Mouse (Mus musculus): ENCODE measurements around the gene Pde9a.
"Not testable (repeated sequence)": the region's sequence is repeated elsewhere in the genome, so short reads cannot be mapped to it uniquely, and the experiment has no call there.

The Pde9a gene

GRCm38 (mm10) chr17:31385671-31386665, at the start of gene Pde9a:
Gene Pde9a (plus strand): TSS chr17:31386210.
- DNase-seq: peak; percentile 56 to 73

DNA sequence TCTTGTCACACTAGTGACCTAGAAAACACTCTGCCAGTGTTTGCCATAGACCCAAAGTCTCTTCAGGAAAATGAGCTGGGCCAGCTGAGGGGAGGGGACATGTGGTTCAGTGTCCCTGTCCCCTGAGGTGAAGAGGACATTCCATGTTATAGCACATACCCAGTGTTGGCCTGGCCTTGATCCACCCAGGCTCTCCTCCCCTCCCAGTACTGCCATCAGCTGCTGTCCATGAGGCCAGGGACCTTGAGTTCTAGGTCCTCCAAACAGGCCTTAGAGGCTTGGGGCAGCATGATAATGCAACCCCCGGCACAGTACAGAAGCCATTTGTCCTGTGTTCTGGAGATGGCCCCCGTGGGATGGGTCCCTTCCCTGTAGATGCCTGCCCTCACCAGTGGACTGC, 46.2 kb upstream of the Pde9a start:
- no peak for DNase-seq

DNA sequence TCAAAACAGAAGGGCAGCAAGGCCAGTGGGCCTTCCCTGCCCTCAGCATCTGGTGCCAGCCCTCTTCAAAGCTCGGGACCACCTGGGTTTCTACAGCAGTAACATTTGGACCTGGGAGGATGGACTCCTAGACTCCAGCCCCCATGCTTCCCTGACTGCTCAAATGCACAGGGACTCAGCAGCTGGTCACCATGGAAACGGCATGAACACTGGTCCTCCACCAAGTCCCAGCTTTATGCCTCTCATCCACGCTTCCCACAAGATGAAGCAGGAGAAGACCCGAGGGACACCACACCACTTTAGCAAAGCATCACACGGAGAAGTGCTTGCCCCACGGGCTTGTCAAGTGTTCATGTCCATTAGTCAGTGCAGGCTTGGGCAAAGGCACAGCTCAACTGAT, 43.8 kb upstream of the Pde9a start:
- DNase-seq: no peak

GRCm38 (mm10) chr17:31344172-31344801, 41.7 kb upstream of the Pde9a start:
- DNase-seq: peak; percentile 82 to 83

DNA sequence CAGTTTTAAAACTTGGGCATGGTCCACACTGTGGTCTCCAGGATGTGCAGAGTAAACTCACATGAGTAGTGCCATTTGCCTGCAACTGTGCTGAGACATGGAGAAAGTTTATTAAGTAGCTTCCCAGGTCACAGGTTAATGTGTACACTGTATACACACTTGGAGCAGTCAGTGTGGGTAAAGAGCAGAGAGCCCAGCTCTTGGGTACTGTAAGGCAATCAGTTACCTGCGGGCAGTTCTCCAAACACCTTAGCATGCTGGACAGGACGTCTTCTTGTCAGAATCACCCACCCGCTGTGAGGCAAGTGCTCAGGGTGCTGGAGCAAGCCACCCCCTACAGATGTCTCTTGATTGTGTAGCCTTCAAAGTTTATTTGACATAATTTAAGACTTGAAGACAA, 41.2 kb upstream of the Pde9a start:
- no peak for DNase-seq

DNA sequence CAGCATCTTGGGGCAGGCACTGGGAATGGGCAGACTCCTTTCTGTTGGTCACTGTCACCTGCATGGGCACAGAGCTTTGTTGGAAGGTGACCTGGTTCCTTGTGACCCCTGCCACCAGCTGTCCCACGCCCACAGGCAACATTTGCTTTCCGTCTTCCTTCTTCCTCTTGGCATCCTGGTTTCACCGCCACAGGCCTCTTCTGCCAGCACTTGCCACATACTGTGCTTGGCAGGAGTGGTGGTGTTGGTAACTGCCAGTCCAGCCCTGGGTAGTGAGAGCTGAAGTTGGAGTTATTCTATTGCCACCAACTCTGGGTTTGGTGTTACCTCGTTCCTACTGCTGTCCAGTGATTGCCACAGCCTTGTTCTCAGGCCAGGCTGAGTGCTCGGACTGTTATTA, 37.9 kb upstream of the Pde9a start:
- DNase-seq: peak; percentile 35 to 37

DNA sequence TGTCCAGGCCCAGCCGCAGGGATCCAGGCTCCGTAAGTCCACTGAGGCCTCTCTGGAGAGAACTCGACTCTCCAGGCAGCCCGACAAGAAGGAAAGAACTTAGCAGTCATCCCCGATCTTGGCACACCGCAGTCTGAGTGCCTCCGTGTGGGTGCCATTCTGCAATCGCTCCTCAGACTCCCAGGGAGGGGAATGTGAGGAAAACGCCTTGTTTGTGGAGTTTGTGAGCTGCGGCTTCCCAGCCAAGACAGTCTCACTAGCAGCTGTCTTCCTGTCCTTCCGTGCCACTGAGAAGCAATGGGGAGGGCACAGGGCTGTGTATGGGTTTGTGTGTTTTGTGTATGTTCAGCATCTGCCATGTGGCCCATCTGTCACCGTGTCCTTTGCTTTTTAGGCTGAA, 36.6 kb upstream of the Pde9a start:
- no peak for DNase-seq

- no peak for DNase-seq
These were observed 34.0 kb upstream of the Pde9a start for GRCm38 (mm10) chr17:31351984-31352383.

DNA sequence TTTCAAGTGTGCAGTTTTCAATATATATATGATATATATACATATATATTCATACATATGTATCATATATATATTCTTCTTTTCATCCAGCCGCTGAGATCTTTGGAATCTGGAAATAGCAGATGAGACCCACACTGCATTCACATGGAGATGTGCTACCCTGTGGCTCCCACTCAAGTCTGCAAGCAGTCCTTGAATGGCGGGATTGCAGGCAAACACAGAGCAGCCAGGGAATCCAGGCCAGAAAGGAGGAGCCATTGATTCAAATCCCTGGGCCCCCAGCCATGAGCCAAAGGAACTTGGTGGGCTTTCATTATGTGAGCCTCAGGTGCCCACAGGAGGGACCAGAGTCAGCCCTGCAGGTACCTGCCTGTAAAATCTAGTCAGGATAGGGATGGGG, 32.8 kb upstream of the Pde9a start:
- DNase-seq: no peak

DNA sequence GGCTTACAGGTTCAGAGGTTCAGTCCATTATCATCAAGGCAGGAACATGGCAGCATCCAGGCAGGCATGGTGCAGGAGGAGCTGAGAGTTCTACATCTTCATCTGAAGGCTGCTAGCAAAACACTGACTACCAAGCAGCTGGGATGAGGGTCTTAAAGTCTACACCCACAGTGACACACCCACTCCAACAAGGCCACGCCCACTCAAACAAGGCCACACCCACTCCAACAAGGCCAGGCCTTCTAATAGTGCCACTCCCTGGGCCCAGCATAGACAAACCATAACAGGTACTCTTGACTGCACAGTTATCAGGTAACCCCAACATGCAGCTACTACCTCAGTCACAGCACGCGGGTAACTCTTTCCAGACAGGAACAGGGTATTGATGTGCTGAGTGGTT, 31.3 kb upstream of the Pde9a start:
- not testable (repeated sequence) for DNase-seq

- no peak for DNase-seq
These were observed 30.1 kb upstream of the Pde9a start for GRCm38 (mm10) chr17:31355792-31356502.

GRCm38 (mm10) chr17:31360582-31360981, 25.4 kb upstream of the Pde9a start:
- no peak for DNase-seq

DNA sequence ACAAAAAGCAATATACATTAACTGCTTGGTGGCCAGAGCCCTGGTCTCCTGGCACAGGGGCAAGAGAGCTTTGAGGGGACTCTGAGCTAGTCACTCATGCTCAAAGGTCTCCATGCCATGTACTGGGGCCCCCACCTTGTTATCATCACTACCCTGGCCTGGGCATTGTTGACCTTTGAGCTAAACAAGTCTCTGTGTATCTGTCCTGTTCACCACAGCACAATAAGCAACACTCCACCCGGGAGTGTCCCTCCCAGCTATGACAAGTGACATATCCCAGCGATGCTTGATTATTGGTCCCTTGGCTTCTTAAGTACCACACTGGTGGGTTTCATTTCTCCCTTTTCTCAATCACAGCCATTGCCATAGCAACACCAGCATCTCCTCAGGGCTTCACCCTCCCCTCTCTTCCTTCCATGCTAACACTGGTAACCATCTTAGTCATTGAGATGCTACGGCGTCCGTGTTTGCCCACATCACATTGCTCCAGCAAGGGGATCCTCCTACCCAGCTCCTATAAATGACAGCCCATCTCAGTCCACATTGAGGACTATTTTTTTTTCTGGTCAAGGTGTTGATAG, 20.3 kb upstream of the Pde9a start:
- DNase-seq: no peak

GRCm38 (mm10) chr17:31370221-31370620, 15.8 kb upstream of the Pde9a start:
- DNase-seq: no peak

DNA sequence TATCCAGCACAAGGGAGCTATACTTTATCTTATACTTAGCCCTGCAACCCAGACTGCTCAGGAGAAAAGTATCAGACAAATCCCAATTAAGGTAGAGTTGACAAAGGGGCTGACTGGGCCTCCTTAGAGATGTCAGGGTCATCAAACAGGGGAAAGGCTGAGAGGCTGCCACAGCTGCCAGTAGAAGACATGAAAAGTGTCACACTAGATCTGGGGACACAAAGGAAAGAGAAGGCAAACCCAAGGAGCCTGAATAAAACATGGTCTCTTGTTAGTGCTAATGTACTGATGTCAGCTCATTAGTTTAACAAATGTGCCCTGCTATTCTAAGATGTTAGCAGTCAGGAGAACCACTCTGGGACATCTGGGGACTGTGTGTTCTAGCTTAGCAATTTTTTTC, 15.1 kb upstream of the Pde9a start:
- DNase-seq: no peak

- DNase-seq: peak; percentile 81 to 84
These were observed 8.0 kb upstream of the Pde9a start for GRCm38 (mm10) chr17:31377961-31378360.

GRCm38 (mm10) chr17:31378361-31378761, 7.6 kb upstream of the Pde9a start:
- peak; percentile 55 for DNase-seq

GRCm38 (mm10) chr17:31379086-31379485, 6.9 kb upstream of the Pde9a start:
- DNase-seq: no peak

- DNase-seq: no peak
These were observed 6.1 kb upstream of the Pde9a start for GRCm38 (mm10) chr17:31379863-31380262.

- peak; percentile 37 to 51 for DNase-seq
These were observed 2.7 kb upstream of the Pde9a start for GRCm38 (mm10) chr17:31383320-31383719.

DNA sequence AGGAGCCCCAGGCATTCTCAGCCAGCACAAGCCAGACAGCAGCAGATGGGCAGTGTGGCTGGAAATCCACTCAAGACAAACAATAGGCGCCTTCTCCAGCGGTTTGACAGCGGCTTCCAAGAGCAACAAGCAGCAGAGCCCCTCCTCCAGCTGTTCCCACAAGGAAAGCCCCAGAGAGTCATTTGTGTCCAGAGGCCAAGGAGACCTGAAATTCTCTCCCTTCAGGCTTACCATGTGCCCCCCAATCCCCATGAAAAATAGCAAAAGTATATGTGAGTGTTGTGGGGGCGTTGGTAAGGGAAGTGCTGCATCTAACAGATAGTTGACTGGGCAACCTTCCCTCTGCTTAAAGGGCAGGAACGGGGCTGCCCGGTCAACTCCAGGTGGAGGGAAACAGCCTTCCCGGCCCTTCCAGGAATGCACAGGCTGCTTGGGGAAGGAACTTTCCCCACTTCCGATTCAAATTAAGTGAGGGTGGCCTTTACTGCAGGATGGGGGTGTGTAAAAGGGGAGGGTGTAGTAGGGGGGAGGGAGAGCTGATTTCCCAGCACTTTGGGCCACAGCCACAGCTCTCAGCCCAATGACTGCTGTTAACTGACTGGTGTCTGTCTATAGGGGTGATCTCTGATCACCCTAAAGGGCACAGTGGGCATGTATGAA, 912 bp upstream of the Pde9a start:
- no peak for DNase-seq

GRCm38 (mm10) chr17:31386766-31387275, 811 bp downstream of the Pde9a start:
- DNase-seq: peak; percentile 26 to 35

All from cerebellum, postnatal 36 days (tissue).